Mouse (Mus musculus): Measurements from ENCODE around the gene Hist1h2bg. TPM values are rescaled to one million over a fixed set of nuclear protein-coding genes. Genes with fewer than 3 reads are reported as not detected.

Hist1h2bg gene
- total and polyA plus RNA-seq, 3 experiments, result 14.7 to 2,580 TPM; not detected in 1

DNA sequence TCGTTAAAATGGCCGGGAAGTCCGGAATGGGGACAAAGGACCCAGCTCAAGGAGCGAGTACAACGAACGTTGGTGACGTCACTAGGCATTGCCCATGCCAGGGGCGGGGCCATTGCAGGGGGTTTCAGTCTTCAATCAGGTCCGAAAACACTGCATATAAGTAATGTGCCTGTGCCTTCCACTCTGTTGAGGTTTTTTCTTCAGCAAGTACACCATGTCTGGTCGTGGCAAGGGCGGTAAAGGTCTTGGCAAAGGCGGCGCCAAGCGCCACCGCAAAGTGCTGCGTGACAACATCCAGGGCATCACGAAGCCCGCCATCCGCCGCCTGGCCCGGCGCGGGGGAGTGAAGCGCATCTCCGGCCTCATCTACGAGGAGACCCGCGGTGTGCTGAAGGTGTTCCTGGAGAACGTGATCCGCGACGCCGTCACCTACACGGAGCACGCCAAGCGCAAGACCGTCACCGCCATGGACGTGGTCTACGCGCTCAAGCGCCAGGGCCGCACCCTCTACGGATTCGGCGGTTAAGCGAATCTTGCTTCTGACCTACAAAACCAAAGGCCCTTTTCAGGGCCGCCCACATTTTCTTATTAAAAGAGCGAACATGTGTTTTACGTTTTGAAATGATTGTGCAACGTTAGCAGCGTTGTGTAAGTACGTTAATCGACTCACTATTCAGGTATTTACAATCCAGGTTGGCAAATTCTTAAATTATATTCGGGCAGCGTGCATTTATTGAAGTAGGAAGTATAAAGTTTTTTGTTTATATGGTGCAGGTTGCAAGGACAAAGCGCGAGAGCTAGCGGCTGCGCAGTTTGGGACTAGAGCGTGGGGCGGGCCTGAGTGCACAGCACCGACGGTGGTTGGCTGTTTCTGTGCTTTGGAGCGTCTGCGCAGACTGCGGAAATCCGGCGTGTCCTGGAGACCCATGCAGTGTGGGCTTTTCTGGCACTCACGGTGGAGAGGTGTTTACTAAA lies 40.0 kb upstream of the Hist1h2bg start, which contains the start of gene Hist1h4h:
TSS of gene Hist1h4h (plus strand) at position 150 of the 975 bp plus-strand sequence.
- H3K4me1 ChIP-seq (ENCODE audit: control insufficient read depth in 1 of 2, insufficient read depth in 2 of 2, low read length in 2 of 2), result peaks cover 0 to 6% of the 10 kb centered on the region in 2 experiments; a peak in 2 of 4 replicates
- peak; percentile 98 for DNase-seq (ENCODE audit: low read depth, low spot score)
- TF ChIP-seq ELF1 (IDR thresholded peaks at IDR 0.05; ENCODE audit: low read depth, low read length) (no peak), POLR2A (IDR thresholded peaks at IDR 0.05; ENCODE audit: control insufficient read depth in 1 of 2, insufficient read depth in 1 of 2, low read depth in 1 of 2, low read length in 2 of 2, poor library complexity in 1 of 2) (peak; percentile 98), SIN3A (IDR thresholded peaks at IDR 0.05; ENCODE audit: low read length) (no peak), TBP (IDR thresholded peaks at IDR 0.05; ENCODE audit: low read depth, low read length) (peak; percentile 99), EP300 (IDR thresholded peaks at IDR 0.05; ENCODE audit: low read depth in 1 of 2, low read length in 2 of 2) (no peak), TCF12 (IDR thresholded peaks at IDR 0.05; ENCODE audit: low read depth, low read length) (no peak), MYC (IDR thresholded peaks at IDR 0.05; ENCODE audit: low read depth, low read length) (no peak), ZMIZ1 (IDR thresholded peaks at IDR 0.05; ENCODE audit: low read depth, low read length) (no peak), UBTF (IDR thresholded peaks at IDR 0.05; ENCODE audit: borderline replicate concordance, insufficient read depth, low read depth, low read length) (peak; percentile 78; the same call in 1 of the 2 replicates), MXI1 (IDR thresholded peaks at IDR 0.05; ENCODE audit: low read depth, low read length) (no peak), USF1 (IDR thresholded peaks at IDR 0.05; ENCODE audit: low read depth, low read length) (no peak), CTCF (IDR thresholded peaks at IDR 0.05 in 2 of 3, conservative IDR thresholded peaks at IDR 0.05 in 1 of 3; ENCODE audit: control insufficient read depth in 1 of 3, insufficient read depth in 1 of 3, low read depth in 2 of 3, low read length in 3 of 3, poor library complexity in 1 of 3, severe bottlenecking in 1 of 3) (no peak), MAFK (IDR thresholded peaks at IDR 0.05; ENCODE audit: borderline replicate concordance, low read depth, low read length) (no peak), POLR2AphosphoS5 (IDR thresholded peaks at IDR 0.05; ENCODE audit: borderline replicate concordance, low read depth, low read length) (peak; percentile 98)

DNA sequence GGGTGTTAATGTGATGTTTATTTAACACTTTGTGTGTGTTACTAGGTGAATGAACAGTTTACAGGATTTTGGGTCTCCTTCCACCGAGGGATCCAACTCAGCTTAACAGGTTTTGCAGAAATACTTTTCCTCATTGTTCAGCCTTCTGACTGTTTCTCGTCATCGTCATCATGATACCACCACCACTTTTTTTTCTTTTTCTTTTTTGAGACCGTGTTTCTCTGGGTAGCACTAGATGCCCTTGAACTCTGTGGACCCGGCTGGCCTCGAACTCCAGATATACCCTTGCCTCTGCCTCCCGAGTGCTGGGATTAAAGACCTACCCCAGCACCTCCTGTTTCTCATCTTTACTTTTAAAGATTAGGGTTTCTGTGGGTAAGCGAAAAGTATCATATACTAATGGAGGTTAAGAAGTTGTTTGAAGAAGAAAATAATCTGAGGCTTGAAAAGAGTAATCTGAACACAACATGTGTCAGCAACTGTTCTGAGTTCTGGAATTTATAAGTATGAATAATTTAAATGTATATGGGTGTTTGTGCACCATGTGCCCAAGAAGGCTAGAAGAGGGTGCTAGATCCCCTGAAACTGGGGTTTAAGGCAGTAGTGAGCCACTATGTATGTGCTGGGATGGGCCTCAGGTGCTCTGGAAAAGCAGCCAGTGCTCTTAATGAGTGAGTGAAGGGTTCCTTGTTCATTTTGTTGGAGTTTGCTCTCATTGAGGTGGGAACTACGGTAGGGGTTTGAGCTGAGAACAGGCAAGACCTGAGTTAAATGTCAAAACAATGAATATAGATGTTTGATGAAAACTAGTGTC lies 38.7 kb upstream of the Hist1h2bg start:
- H3K27me3 ChIP-seq (ENCODE audit: control insufficient read depth in 1 of 2, insufficient read depth in 2 of 2, low read length in 2 of 2), result no peaks in the 10 kb centered on the region
- peaks cover 0 to 4% of the 10 kb centered on the region in 2 experiments; a peak in 2 of 4 replicates for H3K4me1 ChIP-seq (ENCODE audit: control insufficient read depth in 1 of 2, insufficient read depth in 2 of 2, low read length in 2 of 2)
- TF ChIP-seq CTCF (IDR thresholded peaks at IDR 0.05 in 2 of 3, conservative IDR thresholded peaks at IDR 0.05 in 1 of 3; ENCODE audit: control insufficient read depth in 1 of 3, insufficient read depth in 1 of 3, low read depth in 2 of 3, low read length in 3 of 3, poor library complexity in 1 of 3, severe bottlenecking in 1 of 3) (no peak), RAD21 (IDR thresholded peaks at IDR 0.05; ENCODE audit: low read depth, low read length) (no peak), MAZ (IDR thresholded peaks at IDR 0.05; ENCODE audit: low read depth, low read length) (no peak), SMC3 (IDR thresholded peaks at IDR 0.05; ENCODE audit: low read depth, low read length) (no peak), CHD2 (IDR thresholded peaks at IDR 0.05; ENCODE audit: low read length) (no peak), CHD1 (IDR thresholded peaks at IDR 0.05; ENCODE audit: low read depth, low read length) (no peak), SIN3A (IDR thresholded peaks at IDR 0.05; ENCODE audit: low read length) (no peak), EP300 (IDR thresholded peaks at IDR 0.05; ENCODE audit: low read depth in 1 of 2, low read length in 2 of 2) (no peak), E2F4 (IDR thresholded peaks at IDR 0.05; ENCODE audit: borderline replicate concordance, low read depth, low read length) (no peak), MEF2A (IDR thresholded peaks at IDR 0.05; ENCODE audit: extremely low read depth, insufficient replicate concordance, low read depth, low read length, poor library complexity, severe bottlenecking) (no peak), POLR2A (IDR thresholded peaks at IDR 0.05; ENCODE audit: control insufficient read depth in 1 of 2, insufficient read depth in 1 of 2, low read depth in 1 of 2, low read length in 2 of 2, poor library complexity in 1 of 2) (no peak), MXI1 (IDR thresholded peaks at IDR 0.05; ENCODE audit: low read depth, low read length) (no peak), GABPA (IDR thresholded peaks at IDR 0.05; ENCODE audit: low read depth, low read length) (no peak), ZKSCAN1 (IDR thresholded peaks at IDR 0.05; ENCODE audit: low read depth, low read length) (no peak), MYB (IDR thresholded peaks at IDR 0.05; ENCODE audit: low read depth, low read length) (no peak)
- DNase-seq (ENCODE audit: low read depth, low spot score), result peak; percentile 78
- H3K9me3 ChIP-seq (replicated peaks; ENCODE audit: insufficient read depth, low read length), result no peaks in the 10 kb centered on the region
- H3K36me3 ChIP-seq (ENCODE audit: control insufficient read depth in 1 of 2, insufficient read depth in 2 of 2, low read length in 2 of 2), result peaks cover 0 to 29% of the 10 kb centered on the region in 2 experiments; a peak in 2 of 4 replicates
- H3K9ac ChIP-seq (ENCODE audit: control insufficient read depth, low read depth, low read length, poor library complexity, severe bottlenecking), result peak overlapping the region; percentile 84
- H3K27ac ChIP-seq (ENCODE audit: control insufficient read depth, low read depth, low read length), result peak overlapping the region; percentile 100
- peak overlapping the region; percentile 12 to 51 for H3K4me3 ChIP-seq (ENCODE audit: control insufficient read depth in 1 of 2, insufficient read depth in 1 of 2, low read depth in 2 of 2, low read length in 2 of 2)
- peaks cover 4% of the 10 kb centered on the region; the same call in 1 of the 2 replicates for H3K79me2 ChIP-seq (ENCODE audit: control insufficient read depth, insufficient read depth, low read length, poor library complexity)

More for the DNA sequence above, 40.0 kb upstream of the Hist1h2bg start, which contains the start of gene Hist1h4h:
- H3K79me2 ChIP-seq (ENCODE audit: control insufficient read depth, insufficient read depth, low read length, poor library complexity), result peaks cover 4% of the 10 kb centered on the region; the same call in 1 of the 2 replicates
- no peaks in the 10 kb centered on the region for H3K9me3 ChIP-seq (replicated peaks; ENCODE audit: insufficient read depth, low read length)
- peak within 1 kb of the TSS; percentile 94 for H3K9ac ChIP-seq (ENCODE audit: control insufficient read depth, low read depth, low read length, poor library complexity, severe bottlenecking)
- peak within 1 kb of the TSS; percentile 50 to 81 for H3K4me3 ChIP-seq (ENCODE audit: control insufficient read depth in 1 of 2, insufficient read depth in 1 of 2, low read depth in 2 of 2, low read length in 2 of 2)
- no peaks in the 10 kb centered on the region for H3K27me3 ChIP-seq (ENCODE audit: control insufficient read depth in 1 of 2, insufficient read depth in 2 of 2, low read length in 2 of 2)
- H3K36me3 ChIP-seq (ENCODE audit: control insufficient read depth in 1 of 2, insufficient read depth in 2 of 2, low read length in 2 of 2), result peaks cover 0 to 23% of the 10 kb centered on the region in 2 experiments; a peak in 2 of 4 replicates
- peak within 1 kb of the TSS; percentile 100 for H3K27ac ChIP-seq (ENCODE audit: control insufficient read depth, low read depth, low read length)
